Mouse (Mus musculus) erythroblast, adult 5-6 weeks (primary cell): Measurements from ENCODE around the gene Ing5. TPM values are rescaled to one million over a fixed set of nuclear protein-coding genes. Genes with fewer than 3 reads are reported as not detected.
A peak's percentile ranks its signal among the peaks of the same experiment; 100 is the strongest.
"Not testable (repeated sequence)": the region's sequence is repeated elsewhere in the genome, so short reads cannot be mapped to it uniquely, and the experiment has no call there.

Experiments used
- ATAC-seq: replicated peaks from 2 replicates; pipeline ENCODE4 v1.8.0; 2016; ENCODE audit warnings: moderate number of reproducible peaks, mild to moderate bottlenecking, moderate TSS enrichment, inconsistent platforms; ENCODE audit not compliant: poor library complexity, low FRiP score, severe bottlenecking
- total RNA-seq, 2 experiments: library from RNA; stranded (forward) in 1 of 2; stranded (reverse) in 1 of 2; fragments of 150-400 nt in 1 of 2; fragments of 200-764, 138-1000 nt in 1 of 2; gene quantifications; 2 replicates each; pipeline versions ENCODE4 v1.2.3 to v1.2.4; 2015 to 2017; ENCODE audit warnings: low replicate concordance in 2 of 2

Ing5 gene
- total RNA-seq, 2 experiments from 2014 or later = 2.9 to 7.5 TPM

DNA sequence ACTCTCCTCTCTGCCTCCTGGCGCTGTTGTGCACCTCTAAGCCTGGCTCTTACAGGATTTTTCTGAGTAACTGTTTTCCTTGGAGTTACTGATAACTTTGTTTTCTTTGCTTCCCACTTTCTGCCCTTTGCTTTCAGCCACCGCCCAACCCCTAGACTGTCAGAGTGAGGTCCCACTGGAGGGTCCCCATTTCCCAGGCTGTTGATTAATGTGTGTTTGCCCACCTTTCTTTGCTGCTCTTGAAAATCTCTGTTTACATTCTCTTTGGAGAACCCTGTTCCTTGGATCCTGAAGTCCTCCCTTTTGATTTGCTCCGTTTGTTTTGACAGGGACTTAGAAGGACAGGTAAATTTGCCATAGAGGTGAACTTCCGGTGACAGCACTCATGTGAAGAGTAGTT lies 5.1 kb downstream of the Ing5 start:
- ATAC-seq = no peak

DNA sequence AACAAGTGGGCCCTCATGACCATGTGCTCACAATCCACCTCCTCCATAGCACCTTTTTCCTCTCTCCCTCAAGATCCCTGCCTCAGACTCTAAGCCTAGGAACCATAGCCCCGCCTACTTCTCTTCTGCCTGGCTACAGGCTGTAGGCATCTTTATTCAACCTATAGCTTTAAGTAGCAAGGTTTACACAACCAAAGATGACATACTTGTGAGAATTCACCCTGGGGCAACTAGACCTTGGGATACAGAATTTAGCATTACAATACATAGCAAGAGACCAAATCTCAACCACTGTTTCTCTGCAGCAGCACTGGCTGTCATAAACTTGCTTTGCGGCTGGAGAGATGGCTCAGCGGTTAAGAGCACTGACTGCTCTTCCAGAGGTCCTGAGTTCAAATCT lies 6.2 kb downstream of the Ing5 start:
- ATAC-seq = no peak

DNA sequence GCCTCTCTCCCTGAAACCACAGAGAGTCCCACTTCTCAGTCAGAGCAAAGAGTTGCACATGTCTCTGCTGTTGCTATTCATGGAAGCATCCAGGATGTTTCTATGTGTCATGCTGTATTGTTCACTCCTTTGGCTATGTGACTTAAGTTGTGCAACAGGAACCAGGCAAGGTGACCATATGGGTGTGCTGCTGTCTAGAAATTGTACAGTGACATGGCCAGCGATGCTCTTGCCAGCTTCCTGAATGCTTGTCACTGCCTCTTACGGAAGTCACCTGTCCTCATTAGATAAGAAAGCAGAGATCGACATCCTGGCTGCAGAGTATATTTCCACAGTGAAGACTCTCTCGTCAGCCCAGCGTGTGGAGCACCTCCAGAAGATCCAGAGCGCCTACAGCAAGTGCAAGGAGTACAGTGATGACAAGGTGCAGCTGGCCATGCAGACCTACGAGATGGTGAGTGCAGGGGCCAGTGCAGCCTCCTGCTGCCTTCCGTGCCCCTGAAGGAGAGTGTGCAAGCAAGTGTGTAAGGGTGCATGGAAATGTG lies 7.8 kb downstream of the Ing5 start:
- ATAC-seq = no peak

DNA sequence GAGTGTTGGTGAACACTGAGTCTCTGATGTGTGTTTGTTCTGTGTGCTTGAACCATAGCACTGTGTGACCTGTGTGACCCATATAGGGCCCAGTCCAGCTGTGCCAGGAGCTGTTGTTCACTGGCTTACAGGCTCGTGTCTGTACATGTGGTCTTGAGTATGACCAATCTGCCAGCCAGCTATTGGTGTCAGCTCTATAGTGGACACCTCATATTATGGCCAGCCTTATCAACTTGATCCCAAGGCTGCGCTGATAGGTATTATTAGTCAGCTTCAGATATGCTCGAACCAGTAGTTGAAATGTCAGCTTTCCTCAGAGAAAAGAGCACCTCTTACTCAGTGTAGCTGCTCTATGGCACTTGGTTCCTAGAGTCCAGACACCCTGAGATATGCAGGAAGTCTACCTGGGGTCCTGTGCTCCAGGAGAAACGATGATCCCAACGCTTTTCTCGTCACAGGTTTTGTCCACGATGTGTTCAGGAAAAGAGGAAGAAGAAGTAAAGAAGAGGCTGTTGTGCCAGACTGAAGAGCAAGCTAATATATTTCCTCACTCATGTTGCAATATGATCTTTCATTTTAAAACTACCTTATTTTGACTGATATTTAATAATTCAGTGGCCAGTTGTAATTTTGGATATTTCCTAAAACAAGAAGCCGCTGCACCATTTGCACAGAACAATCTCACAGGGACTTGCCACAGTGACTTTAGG lies 14.2 kb downstream of the Ing5 start:
- no peak for ATAC-seq

DNA sequence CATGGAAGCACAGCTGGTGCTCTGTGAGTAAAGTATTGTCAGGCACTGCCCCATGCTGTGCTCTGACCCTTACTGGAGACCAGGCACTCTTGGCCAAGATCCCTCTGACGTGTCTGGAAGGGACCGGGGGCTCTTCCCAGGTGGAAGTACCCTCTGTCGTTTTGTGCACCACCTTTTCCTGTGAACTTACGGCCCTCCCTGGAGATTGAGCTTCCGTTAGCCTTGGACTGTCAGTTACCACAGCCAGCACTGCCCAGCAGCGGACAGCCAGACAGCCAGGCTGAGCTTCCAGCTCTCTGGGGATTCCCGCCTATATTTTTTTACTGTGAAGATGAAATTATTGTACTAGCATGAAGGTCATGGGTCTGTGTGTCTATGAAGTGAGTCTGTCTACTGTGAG lies 15.0 kb downstream of the Ing5 start:
- no peak for ATAC-seq

DNA sequence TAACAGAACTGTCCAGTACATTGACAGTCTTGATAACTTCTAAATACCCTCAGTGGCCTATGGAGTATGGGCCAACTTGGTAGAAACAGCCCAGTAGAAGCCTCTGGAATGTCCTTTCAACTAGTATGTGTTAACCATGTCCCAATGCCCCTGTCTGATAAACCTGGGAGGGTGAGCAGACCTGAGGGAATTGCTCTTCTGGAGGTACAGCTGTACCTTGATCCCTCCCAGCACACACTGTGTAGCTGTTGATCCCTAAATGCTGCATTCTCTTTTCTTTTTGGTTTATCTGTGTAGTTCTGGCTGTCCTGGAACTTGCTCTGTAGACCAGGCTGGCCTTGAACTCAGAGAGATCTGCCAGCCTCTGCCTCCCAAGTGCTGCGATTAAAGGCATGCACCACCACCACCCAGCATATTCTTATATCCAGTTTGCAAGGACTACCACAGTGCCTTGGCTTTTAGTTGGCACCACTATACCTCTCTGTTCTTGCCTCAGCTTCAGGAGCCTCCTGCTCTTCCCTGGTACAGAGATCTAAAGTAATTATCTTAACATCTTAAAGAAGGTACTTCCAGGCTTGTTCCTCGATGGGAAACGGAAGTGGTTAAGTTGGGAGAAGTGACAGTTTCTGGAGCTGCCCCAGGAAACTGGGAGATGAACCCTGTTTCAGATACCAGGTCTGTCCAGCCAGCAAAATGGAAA lies 20.2 kb downstream of the Ing5 start:
- ATAC-seq = no peak

DNA sequence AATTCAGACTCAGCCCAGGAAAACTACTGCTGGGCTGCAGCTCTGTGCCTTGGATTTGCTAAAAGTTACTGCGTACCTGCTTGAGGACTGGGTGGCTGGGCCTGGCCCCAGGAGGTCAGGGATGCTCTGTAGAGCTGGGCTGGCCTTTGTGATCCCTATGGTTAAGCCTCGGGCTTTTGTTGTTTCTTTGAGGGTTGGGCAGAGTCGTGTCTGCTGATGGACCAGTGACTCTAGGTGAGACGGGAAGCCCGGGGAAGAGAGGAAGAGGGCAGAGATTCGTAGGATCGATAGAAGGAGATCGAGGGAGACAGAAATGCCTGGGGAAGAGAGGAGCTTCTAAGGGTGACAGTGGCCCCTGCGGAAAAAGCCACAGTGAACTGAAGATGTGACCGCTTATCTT lies 20.8 kb downstream of the Ing5 start, which contains the start of gene D2hgdh:
D2hgdh (plus strand) TSS at position 301 of the 400 bp plus-strand sequence.
- ATAC-seq = peak; percentile 45

DNA sequence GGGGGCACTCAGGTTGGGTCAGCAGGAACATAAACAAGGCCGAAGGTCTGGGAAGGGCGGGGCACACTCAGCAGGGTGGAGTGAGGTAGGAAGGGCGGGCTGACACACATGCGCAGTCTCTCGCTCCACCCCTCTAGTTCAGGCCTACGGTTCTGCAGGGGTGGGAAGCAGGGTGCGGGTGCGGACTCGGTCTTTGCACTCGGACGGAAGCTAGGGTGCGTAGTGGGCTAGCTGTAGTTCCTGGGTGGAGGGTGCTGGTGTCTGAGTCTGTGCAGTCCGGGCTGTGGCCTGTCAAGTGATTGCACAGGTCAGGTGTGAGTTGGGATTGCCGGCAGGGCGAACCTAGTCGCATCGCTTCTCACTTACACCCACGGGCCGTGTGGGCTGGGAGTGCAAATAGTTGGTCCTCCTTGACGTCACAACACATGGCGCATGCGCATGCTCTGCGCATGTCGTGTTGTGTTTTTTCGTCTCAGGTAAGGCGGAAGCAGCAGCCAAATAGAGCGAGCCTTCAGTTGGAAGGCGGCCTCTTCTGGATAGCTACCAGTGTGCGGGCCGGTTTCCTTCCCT lies 21.4 kb downstream of the Ing5 start:
- peak; percentile 90 for ATAC-seq

DNA sequence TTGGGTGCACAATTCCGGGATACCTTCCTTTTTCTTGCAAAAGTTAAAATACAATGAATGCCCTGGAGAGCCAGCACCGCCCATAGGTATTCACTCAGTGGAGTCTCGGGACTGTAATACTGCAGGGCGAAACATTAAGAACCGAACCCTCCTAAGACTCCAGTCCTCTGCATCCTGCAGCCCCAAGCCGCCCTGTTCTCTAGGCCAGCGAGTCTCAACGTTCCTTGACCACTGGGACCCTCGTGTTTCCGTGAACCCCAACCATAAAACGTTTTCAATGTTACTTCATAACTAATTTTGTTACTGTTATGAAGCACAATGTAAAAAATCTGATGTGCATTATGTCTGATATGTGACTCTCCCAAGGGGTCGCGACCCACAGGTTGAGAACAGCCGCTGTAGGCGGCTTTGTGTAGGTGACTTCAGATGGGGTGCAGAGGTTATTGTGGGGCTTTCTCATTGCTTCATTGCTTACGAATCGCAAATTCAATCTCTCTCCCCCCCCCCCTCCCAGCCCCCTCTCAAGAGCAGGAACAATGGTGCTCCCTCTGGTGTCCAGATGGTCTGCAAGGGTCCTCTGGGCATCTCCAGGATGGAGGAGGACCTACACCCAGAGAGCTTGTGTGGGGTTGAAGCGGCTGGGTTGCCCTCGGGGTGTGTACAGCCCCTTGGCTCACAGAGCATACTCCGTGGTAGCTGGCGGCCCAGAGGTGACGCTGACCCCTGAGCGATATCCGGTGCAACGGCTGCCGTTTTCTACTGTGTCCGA lies 22.2 kb downstream of the Ing5 start:
- 0 out of 2 replicates have a peak, but pooled peaks have one; percentile 18 for ATAC-seq

DNA sequence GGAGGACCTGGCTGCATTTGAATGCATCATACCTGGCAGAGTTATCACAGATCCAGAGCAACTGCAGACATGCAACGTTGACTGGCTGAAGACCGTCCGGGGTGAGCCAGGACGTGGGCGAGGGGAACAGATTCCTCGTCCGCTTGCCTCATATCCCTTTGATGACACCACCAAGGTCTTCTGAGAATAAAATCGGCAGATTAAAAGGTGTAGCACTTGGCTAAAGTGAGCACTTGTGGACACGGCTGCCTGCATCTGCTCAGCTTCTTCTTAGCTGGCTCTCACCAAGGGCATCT lies 22.7 kb downstream of the Ing5 start:
- no peak for ATAC-seq

DNA sequence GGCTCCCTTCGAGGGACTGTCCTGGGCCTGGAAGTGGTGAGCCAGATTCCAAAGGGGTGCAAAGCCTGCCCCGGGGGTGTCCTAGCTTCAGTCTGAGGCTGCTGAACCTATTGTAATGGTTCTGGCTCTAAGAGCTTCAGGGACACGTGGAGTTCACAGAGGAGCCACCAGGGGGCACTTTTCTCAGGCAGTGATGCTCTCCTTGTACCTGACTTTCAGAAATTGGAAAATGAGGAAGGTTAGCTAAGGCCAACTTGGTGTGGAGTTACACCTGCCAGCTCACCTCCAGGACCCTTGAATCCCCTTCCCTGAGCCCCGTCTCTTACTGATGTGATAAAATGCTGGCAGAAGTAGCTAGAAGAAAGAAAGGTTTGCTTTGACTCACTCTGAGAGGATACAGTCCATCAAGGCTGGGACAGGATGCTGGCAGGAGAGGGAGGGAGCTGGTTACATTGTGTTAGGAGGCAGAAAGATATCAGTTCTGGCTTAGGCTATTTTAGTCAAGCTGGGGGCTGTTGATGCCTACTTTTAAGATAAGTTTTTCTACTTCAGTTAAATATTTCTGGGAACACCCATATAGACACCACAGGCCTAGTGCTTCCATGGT lies 29.1 kb downstream of the Ing5 start:
- ATAC-seq = peak; percentile 81

DNA sequence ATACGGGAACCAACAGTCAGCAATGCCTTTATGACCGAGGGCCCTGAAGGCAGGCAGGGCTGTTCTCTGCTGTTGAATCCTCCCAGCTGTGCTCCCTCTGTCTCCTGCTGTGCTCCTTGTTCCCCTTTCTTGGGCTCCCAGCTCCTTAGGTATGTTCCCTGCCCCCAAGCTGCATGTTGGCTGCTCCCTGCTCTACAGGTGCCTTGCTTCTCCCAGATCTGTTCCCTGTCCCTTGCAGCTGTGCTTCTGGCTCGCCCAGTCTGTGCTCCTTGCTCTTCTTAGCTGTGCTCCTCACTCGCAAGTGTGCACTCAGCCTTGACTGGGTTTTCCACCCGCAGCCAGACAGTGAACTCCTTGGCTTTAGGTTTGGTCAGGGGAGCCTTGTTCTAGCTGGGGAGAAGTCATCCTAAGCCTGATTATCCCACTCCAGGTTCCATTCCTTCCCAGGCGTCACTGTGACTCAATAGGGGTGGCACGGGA lies 30.9 kb downstream of the Ing5 start:
- ATAC-seq = no peak

DNA sequence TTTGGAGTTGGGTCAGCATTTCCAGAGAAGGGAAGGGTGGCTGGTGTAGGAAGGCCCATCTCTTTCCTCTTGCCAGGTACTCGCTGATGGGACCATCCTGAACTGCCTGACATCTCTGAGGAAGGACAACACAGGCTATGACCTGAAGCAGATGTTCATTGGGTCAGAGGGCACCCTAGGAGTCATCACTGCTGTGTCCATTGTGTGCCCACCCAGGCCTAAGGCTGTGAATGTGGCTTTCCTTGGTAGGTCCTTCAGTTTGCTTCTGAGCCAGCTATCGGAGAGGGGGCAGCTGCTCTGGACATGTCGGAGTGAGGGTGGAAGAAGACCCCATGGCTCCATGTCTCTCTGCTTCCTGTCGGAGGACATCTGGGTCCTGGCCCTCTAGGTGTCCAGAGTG lies 31.4 kb downstream of the Ing5 start:
- no peak for ATAC-seq

DNA sequence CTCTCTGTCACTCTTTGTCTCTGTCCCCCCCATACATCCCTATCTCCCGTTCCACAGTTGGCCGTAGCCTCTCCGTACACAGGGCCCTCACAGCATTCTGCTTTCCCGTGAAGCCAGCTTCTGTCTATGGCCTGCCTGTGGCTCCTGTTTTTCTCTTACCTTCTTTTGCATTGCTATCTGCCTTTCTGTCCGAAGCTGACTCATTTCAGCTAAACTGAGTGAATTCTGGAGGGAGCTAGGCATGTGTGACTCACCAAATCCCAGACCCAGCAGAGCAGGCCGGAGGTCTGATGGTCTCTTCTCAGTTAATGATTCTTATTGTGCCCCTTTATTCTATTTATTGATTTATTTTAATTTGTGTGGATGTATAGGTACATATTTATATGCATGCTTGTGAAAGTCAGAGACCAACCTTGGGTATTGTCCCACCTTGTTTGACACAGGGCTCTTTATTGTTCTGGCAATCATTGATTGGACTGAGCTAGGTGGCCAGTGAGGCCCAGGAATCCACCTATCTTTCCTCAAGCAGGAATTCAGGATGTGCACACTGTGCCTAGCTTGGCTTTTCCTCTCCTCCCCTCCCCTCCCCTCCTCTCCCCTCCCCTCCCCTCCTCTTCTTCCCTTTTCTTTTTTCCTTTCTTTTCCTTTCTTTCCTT lies 32.2 kb downstream of the Ing5 start:
- ATAC-seq = no peak

DNA sequence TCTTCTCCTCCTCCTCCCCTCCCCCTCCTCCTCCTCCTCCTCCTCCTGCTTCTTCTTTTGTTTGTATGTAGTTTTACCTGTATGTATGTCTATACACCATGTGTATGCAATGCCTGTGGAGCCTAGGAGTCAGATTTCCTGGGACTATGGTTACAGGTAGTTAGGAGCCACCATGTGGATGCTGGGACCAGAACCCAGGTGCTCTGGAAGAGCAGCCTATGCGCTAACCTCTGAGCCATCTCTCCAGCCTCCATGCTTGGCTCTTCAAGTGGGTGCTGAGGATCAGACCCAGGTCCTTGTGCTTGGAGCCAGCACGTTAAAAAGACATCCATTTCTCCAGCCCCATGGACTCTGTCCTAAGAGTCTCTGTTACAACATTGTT lies 32.8 kb downstream of the Ing5 start:
- ATAC-seq = no peak

DNA sequence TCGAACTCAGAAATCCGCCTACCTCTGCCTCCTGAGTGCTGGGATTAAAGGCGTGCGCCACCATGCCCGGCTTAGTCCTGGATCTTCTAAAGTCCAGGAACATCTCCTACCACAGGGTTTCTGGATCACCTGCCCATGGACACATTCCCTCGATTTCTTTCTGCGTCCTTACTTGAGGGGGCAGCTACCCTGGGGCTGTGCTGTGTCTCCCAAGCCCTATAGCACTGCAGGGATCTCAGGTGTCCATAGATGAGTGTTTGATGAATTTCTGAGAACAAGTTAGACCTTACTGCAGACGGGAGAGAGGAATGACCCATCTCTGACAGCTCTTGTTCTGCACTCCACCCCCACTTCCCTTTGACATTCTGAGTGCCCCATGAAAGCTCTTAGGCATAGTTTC lies 33.6 kb downstream of the Ing5 start:
- ATAC-seq = no peak

DNA sequence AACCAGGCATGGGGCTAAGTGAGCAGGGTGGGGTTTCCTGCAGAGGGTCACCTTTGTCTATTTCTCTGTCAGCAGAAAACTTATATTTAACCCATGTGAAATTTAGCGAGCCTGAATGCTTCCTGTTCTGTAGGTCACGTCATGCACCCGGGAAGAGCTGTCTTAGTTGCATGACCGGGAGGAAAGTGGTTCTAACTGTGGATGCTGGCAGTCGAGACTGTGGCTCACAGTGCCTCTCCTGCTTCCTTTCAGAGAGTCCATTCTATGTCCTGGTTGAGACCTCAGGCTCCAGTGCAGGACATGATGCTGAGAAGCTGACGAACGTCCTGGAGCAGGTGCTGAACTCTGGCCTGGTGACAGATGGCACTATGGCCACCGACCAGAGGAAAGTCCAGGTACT lies 34.8 kb downstream of the Ing5 start:
- not testable (repeated sequence) for ATAC-seq

DNA sequence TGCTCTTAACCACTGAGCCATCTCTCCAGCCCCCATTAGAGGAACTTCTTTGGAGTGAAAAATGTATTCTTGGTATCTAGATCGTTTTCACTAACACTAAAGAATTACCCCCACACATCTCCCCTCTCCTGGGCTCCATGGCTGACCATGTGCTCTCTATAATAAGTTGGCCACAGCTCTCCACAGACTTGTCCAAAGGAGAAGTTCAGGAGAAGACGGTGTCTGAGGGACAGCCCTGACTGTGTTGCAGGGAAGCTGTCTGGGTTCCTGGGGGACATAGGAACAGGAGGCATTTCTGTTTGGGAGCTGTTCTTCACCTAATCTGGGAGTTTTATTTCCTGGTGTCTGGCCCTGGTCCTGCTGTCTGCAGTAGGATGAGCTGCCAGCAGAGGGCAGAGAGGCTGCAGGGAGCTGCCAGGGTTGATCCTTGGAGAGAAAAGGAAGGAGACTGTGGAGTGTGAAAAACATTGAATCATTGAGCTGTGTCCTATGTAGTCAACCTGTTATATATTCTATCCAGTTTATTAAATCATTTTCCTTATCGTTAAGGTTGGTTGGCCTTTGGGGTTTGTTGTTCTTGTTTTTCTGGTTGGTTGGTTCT lies 42.1 kb downstream of the Ing5 start:
- not testable (repeated sequence) for ATAC-seq

DNA sequence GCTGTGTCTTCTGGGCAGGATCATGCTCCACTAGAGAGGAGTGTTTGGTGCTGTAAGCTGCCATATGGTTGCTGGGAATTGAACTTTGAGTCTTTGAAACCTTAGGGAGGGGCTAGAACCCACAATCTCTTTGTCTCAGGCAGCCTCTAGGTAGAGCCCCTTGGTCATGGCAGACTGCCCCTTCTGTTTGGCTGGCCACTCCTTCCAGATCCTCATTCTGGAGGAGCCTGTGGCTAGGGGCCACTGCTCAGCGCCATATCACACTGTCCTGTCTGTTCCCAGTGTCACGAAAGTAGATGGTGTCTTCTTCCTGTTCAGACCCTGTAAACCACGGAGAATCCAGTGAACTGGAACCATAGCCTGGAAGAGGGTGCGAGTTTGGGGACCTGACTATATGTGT lies 52.0 kb downstream of the Ing5 start:
- ATAC-seq = not testable (repeated sequence)
